In genomic region chr7:30216723-30217151, GRCm38 (mm10) we compare ENCODE assay signal across 8 mouse cellular contexts. TPM values are rescaled to one million over a fixed set of nuclear protein-coding genes. Genes with fewer than 3 reads are reported as not detected.
A peak's percentile ranks its signal among the peaks of the same experiment; 100 is the strongest.
DNase-seq lines count a peak whose midpoint lies in the region; ATAC-seq lines count a peak whose summit lies in the region.

No protein-coding gene starts in this region.

- peaks cover 7% of the 10 kb centered on the region; the same call in 1 of the 2 replicates for H3K4me1 ChIP-seq in forebrain, embryonic 14.5 days (ENCODE audit: control insufficient read depth, insufficient read depth, low read length)
- no peaks in the 10 kb centered on the region for H3K4me1 ChIP-seq in hindbrain, embryonic 11.5 days (replicated peaks; ENCODE audit: control insufficient read depth, insufficient read depth, low read length)

- ATAC-seq in frontal cortex, adult (ENCODE audit: low TSS enrichment): peak; percentile 87
- ATAC-seq in forebrain, embryonic 14.5 days: peak; percentile 78
- peak; percentile 78 for ATAC-seq in hindbrain, embryonic 11.5 days (ENCODE audit: low FRiP score)

- 1% methylated on average over 15 of the region's 16 CpGs for WGBS in forebrain, embryonic 14.5 days
- WGBS in hindbrain, embryonic 11.5 days: under 1% methylated on average over 16 of the region's 16 CpGs

- H3K4me2 ChIP-seq in forebrain, embryonic 14.5 days (ENCODE audit: low read length): peak overlapping the region; percentile 42
- no peak overlapping the region; the same call in 1 of the 2 replicates for H3K4me2 ChIP-seq in hindbrain, embryonic 11.5 days (replicated peaks; ENCODE audit: low read depth, low read length)

- no peaks in the 10 kb centered on the region for H3K36me3 ChIP-seq in forebrain, embryonic 14.5 days (ENCODE audit: control insufficient read depth, insufficient read depth, low read length)
- H3K36me3 ChIP-seq in hindbrain, embryonic 11.5 days (ENCODE audit: control insufficient read depth, insufficient read depth, low read length): no peaks in the 10 kb centered on the region

- no peaks in the 10 kb centered on the region for H3K9me3 ChIP-seq in forebrain, embryonic 14.5 days (replicated peaks; ENCODE audit: control insufficient read depth, low read length)
- H3K9me3 ChIP-seq in hindbrain, embryonic 11.5 days (ENCODE audit: control insufficient read depth, low read length): no peaks in the 10 kb centered on the region

- H3K4me3 ChIP-seq in forebrain, embryonic 14.5 days (ENCODE audit: low read depth, low read length): peak overlapping the region; percentile 13; the same call in 1 of the 2 replicates
- H3K4me3 ChIP-seq in hindbrain, embryonic 11.5 days (ENCODE audit: low read depth, low read length): no peak overlapping the region

- H3K27me3 ChIP-seq in forebrain, embryonic 14.5 days (replicated peaks; ENCODE audit: control insufficient read depth, insufficient read depth, low read length): no peaks in the 10 kb centered on the region
- H3K27me3 ChIP-seq in hindbrain, embryonic 11.5 days (ENCODE audit: control insufficient read depth, insufficient read depth, low read length): no peaks in the 10 kb centered on the region

- peak overlapping the region; percentile 22; the same call in 1 of the 2 replicates for H3K9ac ChIP-seq in forebrain, embryonic 14.5 days (ENCODE audit: low read length)
- H3K9ac ChIP-seq in hindbrain, embryonic 11.5 days (ENCODE audit: low read depth, low read length): no peak overlapping the region

- no peak overlapping the region for H3K27ac ChIP-seq in forebrain, embryonic 14.5 days (ENCODE audit: low read depth, low read length)
- H3K27ac ChIP-seq in hindbrain, embryonic 11.5 days (ENCODE audit: low read depth, low read length): no peak overlapping the region

- no peak for DNase-seq in frontal cortex, postnatal 14 days (ENCODE audit: low spot score in 2 of 2)
- peak; percentile 78 for DNase-seq in cerebellum, adult 11 months
- DNase-seq in forebrain, embryonic 14.5 days (ENCODE audit: low spot score): peak; percentile 94
- DNase-seq in hindbrain, embryonic 11.5 days (ENCODE audit: low spot score): peak; percentile 97
- peak; percentile 50 to 78 for DNase-seq in layer of hippocampus, postnatal 14 days (ENCODE audit: low spot score in 2 of 2)
- peak; percentile 68 to 81 for DNase-seq in lung, postnatal 4 days
- peak; percentile 83 for DNase-seq in right cerebral cortex, adult 18-20 months

RNA-seq across cellular contexts. Expression of gene Polr2i, which starts 15.0 kb away (rescaled TPM):
- 191 and 256 TPM in 2 replicates for polyA plus RNA-seq in forebrain, embryonic 14.5 days (2014; fragmentation: Nextera tagmentation; extraction: Ambion mirVana)
- polyA plus RNA-seq in hindbrain, embryonic 11.5 days (2014; fragmentation: Nextera tagmentation; extraction: Ambion mirVana): 171 and 176 TPM in 2 replicates
- 10 to 100 TPM; 53.9 to 58.0 TPM for total RNA-seq in layer of hippocampus, postnatal 14 days (2021)

RNA-seq across cellular contexts. Expression of gene Tbcb, which starts 15.3 kb away (rescaled TPM):
- polyA plus RNA-seq in forebrain, embryonic 14.5 days (2014; fragmentation: Nextera tagmentation; extraction: Ambion mirVana): 376 and 384 TPM in 2 replicates
- polyA plus RNA-seq in hindbrain, embryonic 11.5 days (2014; fragmentation: Nextera tagmentation; extraction: Ambion mirVana): 278 and 293 TPM in 2 replicates
- 100 to 1,000 TPM; 135 to 139 TPM for total RNA-seq in layer of hippocampus, postnatal 14 days (2021)

RNA-seq across cellular contexts. Expression of gene Capns1, which starts 18.1 kb away (rescaled TPM):
- 50.8 and 56.9 TPM in 2 replicates for polyA plus RNA-seq in forebrain, embryonic 14.5 days (2014; fragmentation: Nextera tagmentation; extraction: Ambion mirVana)
- polyA plus RNA-seq in hindbrain, embryonic 11.5 days (2014; fragmentation: Nextera tagmentation; extraction: Ambion mirVana): 56.3 and 64.0 TPM in 2 replicates
- 100 to 1,000 TPM; 206 to 239 TPM for total RNA-seq in layer of hippocampus, postnatal 14 days (2021)

RNA-seq across cellular contexts. Expression of gene Ovol3, which starts 18.8 kb away (rescaled TPM):
- not detected in 2 replicates for polyA plus RNA-seq in forebrain, embryonic 14.5 days (2014; fragmentation: Nextera tagmentation; extraction: Ambion mirVana)
- not detected in 2 replicates for polyA plus RNA-seq in hindbrain, embryonic 11.5 days (2014; fragmentation: Nextera tagmentation; extraction: Ambion mirVana)
- total RNA-seq in layer of hippocampus, postnatal 14 days (2021): not detected

RNA-seq across cellular contexts. Expression of gene Cox7a1, which starts 32.8 kb away (rescaled TPM):
- polyA plus RNA-seq in forebrain, embryonic 14.5 days (2014; fragmentation: Nextera tagmentation; extraction: Ambion mirVana): 4.8 and 5.5 TPM in 2 replicates
- polyA plus RNA-seq in hindbrain, embryonic 11.5 days (2014; fragmentation: Nextera tagmentation; extraction: Ambion mirVana): 4.3 and 4.5 TPM in 2 replicates
- total RNA-seq in layer of hippocampus, postnatal 14 days (2021): 1 to 10 TPM; 6.2 to 8.6 TPM

Comparison
In these comparisons a context has a peak if more than half of its experiments do, and no peak if none do; other contexts are left out.
1. DNase-seq: peak in cerebellum, adult 11 months (single experiment), forebrain, embryonic 14.5 days (single experiment), hindbrain, embryonic 11.5 days (single experiment), layer of hippocampus, postnatal 14 days (2 of 2), lung, postnatal 4 days (2 of 2) and right cerebral cortex, adult 18-20 months (single experiment); none in frontal cortex, postnatal 14 days (0 of 2).
2. Peak in every context shown above with its lines, with median percentiles within 50 percentile points of each other: ATAC-seq.